Mouse (Mus musculus) megakaryocyte, embryonic 14.5 days (primary cell): ENCODE measurements around the gene Slc22a14.

ENCODE experiments used
- FLI1 ChIP-seq: IDR thresholded peaks from 2 replicates; pipeline ENCODE4 v1.6.1; 2012; ENCODE audit warnings: low read length, inconsistent platforms, mixed read lengths
- GATA1 ChIP-seq: IDR thresholded peaks from 3 replicates; pipeline ENCODE4 v1.6.1; 2012; ENCODE audit warnings: mixed read lengths, low read length, inconsistent platforms, borderline replicate concordance

- TF ChIP-seq GATA1 (no peak), FLI1 (no peak)
Observed at GRCm38 (mm10) chr9:119158861-119159260, 206.5 kb downstream of the Slc22a14 start, which contains the start of gene Gm47289.
